Mouse (Mus musculus) forebrain, embryonic 10.5 days (tissue): ENCODE data around the gene Arl2. TPM values are rescaled to one million over a fixed set of nuclear protein-coding genes. Genes with fewer than 3 reads are reported as not detected.
A peak's percentile ranks its signal among the peaks of the same experiment; 100 is the strongest.
"Not testable (repeated sequence)": the region's sequence is repeated elsewhere in the genome, so short reads cannot be mapped to it uniquely, and the experiment has no call there.

Experiments
- DNase-seq: peaks from one replicate; pipeline ENCODE4 v3.0.0-alpha.2; 2017; ENCODE audit warnings: low spot score; ENCODE audit errors: extremely low spot score
- H3K27ac ChIP-seq: fragments of 300-500 bp; sonication (generic); 2 replicates; pipeline ENCODE4 v1.5.1; 2016; ENCODE audit warnings: mild to moderate bottlenecking
- H3K27me3 ChIP-seq: fragments of 300-500 bp; sonication (generic); 2 replicates; pipeline ENCODE4 v1.6.1; 2016; ENCODE audit warnings: mild to moderate bottlenecking; ENCODE audit not compliant: poor library complexity, severe bottlenecking
- H3K36me3 ChIP-seq: fragments of 300-500 bp; sonication (generic); replicated peaks from 2 replicates; pipeline ENCODE4 v1.6.1; 2016; ENCODE audit warnings: mild to moderate bottlenecking, moderate library complexity
- H3K4me1 ChIP-seq: fragments of 300-500 bp; sonication (generic); 2 replicates; pipeline ENCODE4 v1.6.1; 2016
- H3K4me3 ChIP-seq: fragments of 300-500 bp; sonication (generic); 2 replicates; pipeline ENCODE4 v1.5.1; 2016; ENCODE audit warnings: mild to moderate bottlenecking, moderate library complexity
- H3K9me3 ChIP-seq: fragments of 300-500 bp; sonication (generic); 2 replicates; pipeline ENCODE4 v1.6.1; 2016; ENCODE audit warnings: mild to moderate bottlenecking, moderate library complexity
- WGBS: fragments of 180-500 bp; shearing (Covaris S2); methylation state at CpG from one replicate; pipeline ENCODE4 v1.1.7; 2016; 5-methylcytosine and 5-hydroxymethylcytosine counted together
- polyA plus RNA-seq: library from polyadenylated mRNA; unstranded; fragments of >200 nt; fragmentation: Nextera tagmentation; extraction: Ambion mirVana; gene quantifications from 2 replicates; pipeline ENCODE4 v1.2.1, GENCODE M21; 2016

The Arl2 gene
- polyA plus RNA-seq, 1 experiment from 2014 or later: 112 TPM

GRCm38 (mm10) chr19:6140678-6141393 is 512 bp downstream of the Arl2 start, which contains the start of gene Batf2:
Batf2 (plus strand) TSS chr19:6140983.
- Histone ChIP-seq H3K27me3 (no peaks in the 10 kb centered on the region), H3K4me3 (peak within 1 kb of the TSS; percentile 75), H3K4me1 (peaks cover 29% of the 10 kb centered on the region), H3K36me3 (peaks cover 28% of the 10 kb centered on the region), H3K9me3 (no peaks in the 10 kb centered on the region), H3K27ac (peak within 1 kb of the TSS; percentile 98)
- WGBS: under 1% methylated on average over 68 of the region's 68 CpGs
- peak; percentile 97 for DNase-seq

- DNase-seq: no peak
- H3K4me3 ChIP-seq: peak overlapping the region; percentile 75
- H3K9me3 ChIP-seq: no peaks in the 10 kb centered on the region
- H3K4me1 ChIP-seq: peaks cover 34% of the 10 kb centered on the region
- H3K27ac ChIP-seq: peak overlapping the region; percentile 98
- WGBS: 10% methylated on average over 16 of the region's 16 CpGs
- H3K36me3 ChIP-seq: peaks cover 33% of the 10 kb centered on the region
- no peaks in the 10 kb centered on the region for H3K27me3 ChIP-seq
These were observed 1.0 kb downstream of the Arl2 start for GRCm38 (mm10) chr19:6140374-6140677.

GRCm38 (mm10) chr19:6139701-6140100 is 1.6 kb downstream of the Arl2 start:
- peak overlapping the region; percentile 98; the same call in 1 of the 2 replicates for H3K27ac ChIP-seq
- H3K9me3 ChIP-seq: no peaks in the 10 kb centered on the region
- peaks cover 40% of the 10 kb centered on the region for H3K4me1 ChIP-seq
- no peak for DNase-seq
- H3K27me3 ChIP-seq: no peaks in the 10 kb centered on the region
- peaks cover 40% of the 10 kb centered on the region for H3K36me3 ChIP-seq
- H3K4me3 ChIP-seq: peak overlapping the region; percentile 75
- WGBS: 91% methylated on average over 6 of the region's 6 CpGs

- WGBS: 84% methylated on average over 3 of the region's 3 CpGs
- H3K27me3 ChIP-seq: no peaks in the 10 kb centered on the region
- H3K4me3 ChIP-seq: no peak overlapping the region
- H3K4me1 ChIP-seq: peaks cover 50% of the 10 kb centered on the region
- DNase-seq: no peak
- H3K9me3 ChIP-seq: no peaks in the 10 kb centered on the region
- H3K36me3 ChIP-seq: peaks cover 53% of the 10 kb centered on the region
- no peak overlapping the region for H3K27ac ChIP-seq
These were observed 5.0 kb downstream of the Arl2 start for GRCm38 (mm10) chr19:6136397-6136796.

DNA sequence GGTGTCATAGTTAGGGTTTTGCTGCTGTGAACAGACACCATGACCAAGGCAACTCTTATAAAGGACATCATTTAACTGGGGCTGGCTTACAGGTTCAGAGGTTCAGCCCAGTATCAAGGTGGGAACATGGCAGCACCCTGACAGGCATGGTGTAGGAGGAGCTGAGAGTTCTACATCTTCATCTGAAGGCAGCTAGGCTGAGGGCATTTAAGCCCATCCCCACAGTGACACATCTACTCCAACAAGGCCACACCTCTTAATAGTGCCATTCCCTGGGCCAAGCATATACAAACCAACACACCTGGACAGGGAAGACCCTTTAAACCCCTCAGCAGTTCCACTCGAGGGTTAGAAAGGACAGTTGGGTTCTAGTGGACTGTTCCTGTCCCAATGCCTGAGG is 8.2 kb downstream of the Arl2 start:
- 66% methylated on average over 1 of the region's 1 CpGs for WGBS
- not testable (repeated sequence) for H3K27ac ChIP-seq, H3K9me3 ChIP-seq, H3K27me3 ChIP-seq, H3K4me3 ChIP-seq, DNase-seq
- H3K36me3 ChIP-seq: peaks cover 48% of the 10 kb centered on the region
- H3K4me1 ChIP-seq: peaks cover 39% of the 10 kb centered on the region

GRCm38 (mm10) chr19:6132171-6132827 is 9.0 kb downstream of the Arl2 start:
- peaks cover 45% of the 10 kb centered on the region for H3K4me1 ChIP-seq
- no peak overlapping the region for H3K4me3 ChIP-seq
- DNase-seq: no peak
- H3K27me3 ChIP-seq: no peaks in the 10 kb centered on the region
- WGBS: 89% methylated on average over 7 of the region's 7 CpGs
- H3K9me3 ChIP-seq: no peaks in the 10 kb centered on the region
- peak overlapping the region; percentile 48; the same call in 1 of the 2 replicates for H3K27ac ChIP-seq
- H3K36me3 ChIP-seq: peaks cover 39% of the 10 kb centered on the region

- H3K27me3 ChIP-seq, H3K4me3 ChIP-seq, H3K9me3 ChIP-seq, H3K27ac ChIP-seq, DNase-seq: not testable (repeated sequence)
- Histone ChIP-seq H3K36me3 (peaks cover 22% of the 10 kb centered on the region), H3K4me1 (peaks cover 35% of the 10 kb centered on the region)
- WGBS: 81% methylated on average over 7 of the region's 7 CpGs
These were observed 10.8 kb downstream of the Arl2 start for GRCm38 (mm10) chr19:6130414-6131128.

- Histone ChIP-seq H3K4me3 (peak within 1 kb of the TSS; percentile 64), H3K36me3 (no peaks in the 10 kb centered on the region), H3K27ac (peak within 1 kb of the TSS; percentile 88), H3K27me3 (no peaks in the 10 kb centered on the region), H3K9me3 (no peaks in the 10 kb centered on the region), H3K4me1 (peaks cover 23% of the 10 kb centered on the region)
- under 1% methylated on average over 32 of the region's 32 CpGs for WGBS
- DNase-seq: peak; percentile 91
These were observed 13.5 kb downstream of the Arl2 start, which contains the start of gene Snx15 for GRCm38 (mm10) chr19:6127760-6128341. Snx15 (minus strand) TSS chr19:6128304.

DNA sequence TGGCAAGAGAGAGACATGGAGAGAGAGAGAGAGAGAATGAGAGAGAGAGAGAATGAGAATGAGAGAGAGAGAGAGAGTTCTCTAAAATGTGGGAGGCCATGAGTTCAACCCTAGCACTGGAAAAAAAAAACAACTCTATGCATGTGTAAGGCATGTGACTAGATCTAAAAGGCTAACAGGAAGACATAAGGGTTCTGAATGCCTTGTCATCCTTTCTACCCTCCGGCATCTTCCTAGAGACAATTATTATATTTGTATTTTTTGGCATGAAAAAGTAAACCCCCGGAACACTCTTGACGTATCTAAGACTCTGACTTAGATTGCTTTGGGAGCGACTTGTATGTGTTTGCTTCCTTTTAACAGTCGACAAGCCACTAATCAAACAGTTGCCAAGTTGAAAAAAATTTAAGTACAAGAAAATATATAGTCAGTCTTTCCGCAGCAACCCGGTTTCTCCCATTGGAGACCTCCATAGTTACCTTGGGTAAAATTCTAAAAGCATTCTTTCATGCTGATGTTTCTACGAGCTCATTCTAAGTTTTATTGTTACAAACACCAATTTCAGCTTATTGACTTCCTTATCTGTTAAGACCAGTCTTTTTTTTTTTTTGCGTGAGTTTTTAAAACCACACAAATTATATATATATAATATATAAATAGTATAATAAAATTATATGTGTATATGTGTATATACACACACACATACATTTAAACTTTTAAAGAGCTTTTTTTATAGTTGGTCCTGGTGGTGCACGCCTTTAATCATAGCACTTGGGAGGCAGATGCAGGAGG is 14.4 kb downstream of the Arl2 start:
- no peaks in the 10 kb centered on the region for H3K27me3 ChIP-seq
- H3K27ac ChIP-seq: peak overlapping the region; percentile 88
- peak overlapping the region; percentile 64 for H3K4me3 ChIP-seq
- WGBS: 79% methylated on average over 10 of the region's 10 CpGs
- H3K9me3 ChIP-seq: no peaks in the 10 kb centered on the region
- H3K36me3 ChIP-seq: no peaks in the 10 kb centered on the region
- DNase-seq: no peak
- H3K4me1 ChIP-seq: peaks cover 24% of the 10 kb centered on the region

GRCm38 (mm10) chr19:6126289-6126688 is 15.1 kb downstream of the Arl2 start:
- 31% methylated on average over 4 of the region's 4 CpGs for WGBS
- Histone ChIP-seq H3K27ac (no peak overlapping the region), H3K27me3 (no peaks in the 10 kb centered on the region), H3K9me3 (no peaks in the 10 kb centered on the region), H3K36me3 (0 out of 2 replicates have a peak, but pooled peaks cover 3% of the 10 kb centered on the region), H3K4me1 (peaks cover 27% of the 10 kb centered on the region), H3K4me3 (no peak overlapping the region)
- no peak for DNase-seq

DNA sequence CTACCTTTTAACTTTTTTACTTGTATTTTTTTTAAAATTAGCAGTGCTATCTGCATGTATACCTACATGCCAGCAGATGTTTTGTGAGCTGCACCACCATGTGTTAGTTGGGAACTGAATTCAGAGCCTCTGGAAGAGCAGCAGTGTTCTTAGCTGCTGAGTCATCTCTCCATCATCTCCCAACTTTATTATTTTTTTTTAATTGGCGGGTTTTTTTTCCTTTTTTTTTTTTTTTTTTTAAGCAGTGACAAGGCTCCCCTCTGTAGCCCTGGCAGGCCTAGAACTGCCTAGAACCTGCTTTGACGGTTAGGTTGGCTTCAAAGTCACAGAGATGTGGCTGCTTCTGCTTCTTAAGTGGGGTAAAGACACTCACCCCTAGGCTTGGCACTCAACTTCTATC is 16.4 kb downstream of the Arl2 start:
- H3K4me3 ChIP-seq: no peak overlapping the region
- H3K36me3 ChIP-seq: peaks cover 8% of the 10 kb centered on the region; the same call in 1 of the 2 replicates
- H3K27me3 ChIP-seq: no peaks in the 10 kb centered on the region
- H3K9me3 ChIP-seq: no peaks in the 10 kb centered on the region
- no peak overlapping the region for H3K27ac ChIP-seq
- 83% methylated on average over 2 of the region's 2 CpGs for WGBS
- peaks cover 29% of the 10 kb centered on the region for H3K4me1 ChIP-seq
- no peak for DNase-seq

GRCm38 (mm10) chr19:6123330-6123729 is 18.0 kb downstream of the Arl2 start:
- 69% methylated on average over 8 of the region's 8 CpGs for WGBS
- H3K27ac ChIP-seq: peak overlapping the region; percentile 72

More at GRCm38 (mm10) chr19:6123330-6123729, 18.0 kb downstream of the Arl2 start:
- Histone ChIP-seq H3K36me3 (peaks cover 8% of the 10 kb centered on the region; the same call in 1 of the 2 replicates), H3K4me3 (no peak overlapping the region), H3K9me3 (no peaks in the 10 kb centered on the region), H3K4me1 (peaks cover 40% of the 10 kb centered on the region), H3K27me3 (no peaks in the 10 kb centered on the region)
- no peak for DNase-seq
